Mouse (Mus musculus): ENCODE data around the gene Myh9. TPM values are rescaled to one million over a fixed set of nuclear protein-coding genes. Genes with fewer than 3 reads are reported as not detected.
A peak's percentile ranks its signal among the peaks of the same experiment; 100 is the strongest.
"Not testable (repeated sequence)": the region's sequence is repeated elsewhere in the genome, so short reads cannot be mapped to it uniquely, and the experiment has no call there.

Gene Myh9
- total and polyA plus RNA-seq, 2 experiments from 2014 or later: 17.5 to 63.6 TPM

- 0 out of 2 replicates have a peak overlapping the region, but pooled peaks have one; percentile 2 for H3K27ac ChIP-seq (ENCODE audit: low read depth)
- no peak for ATAC-seq (ENCODE audit: insufficient read depth, low read depth)
- 88% methylated on average over 16 of the region's 16 CpGs for WGBS
Measured at GRCm38 (mm10) chr15:77848415-77849038, 6.6 kb upstream of the Myh9 start.

GRCm38 (mm10) chr15:77847826-77848225 is 5.9 kb upstream of the Myh9 start:
- H3K27me3 ChIP-seq (ENCODE audit: control insufficient read depth, insufficient read depth, low read length): no peaks in the 10 kb centered on the region
- no peak for ATAC-seq (ENCODE audit: insufficient read depth, low read depth)
- DNase-seq (ENCODE audit: low spot score): no peak
- no peaks in the 10 kb centered on the region for H3K9me3 ChIP-seq (replicated peaks; ENCODE audit: control insufficient read depth, low read length)
- H3K27ac ChIP-seq (ENCODE audit: low read depth): no peak overlapping the region
- no peaks in the 10 kb centered on the region for H3K4me1 ChIP-seq (ENCODE audit: control insufficient read depth, insufficient read depth)
- TF ChIP-seq EP300 (IDR thresholded peaks at IDR 0.05; ENCODE audit: low read depth) (no peak), CTCF (IDR thresholded peaks at IDR 0.05; ENCODE audit: low read depth) (no peak)
- no peaks in the 10 kb centered on the region for H3K36me3 ChIP-seq (replicated peaks; ENCODE audit: control insufficient read depth, insufficient read depth, low read length)
- no peak overlapping the region for H3K4me3 ChIP-seq (ENCODE audit: low read depth, low read length)
- no peak overlapping the region for H3K9ac ChIP-seq (replicated peaks; ENCODE audit: low read depth, low read length)
- WGBS: 54% methylated on average over 3 of the region's 3 CpGs
- no peak overlapping the region for H3K4me2 ChIP-seq (ENCODE audit: low read depth, low read length)

More at GRCm38 (mm10) chr15:77848415-77849038, 6.6 kb upstream of the Myh9 start:
- TF ChIP-seq CTCF (IDR thresholded peaks at IDR 0.05; ENCODE audit: low read depth) (no peak), EP300 (IDR thresholded peaks at IDR 0.05; ENCODE audit: low read depth) (no peak)
- H3K4me2 ChIP-seq (ENCODE audit: low read depth, low read length): no peak overlapping the region
- no peak for DNase-seq (ENCODE audit: low spot score)
- H3K9me3 ChIP-seq (replicated peaks; ENCODE audit: control insufficient read depth, low read length): no peaks in the 10 kb centered on the region
- no peak overlapping the region for H3K4me3 ChIP-seq (ENCODE audit: low read depth, low read length)
- H3K9ac ChIP-seq (replicated peaks; ENCODE audit: low read depth, low read length): no peak overlapping the region
- no peaks in the 10 kb centered on the region for H3K4me1 ChIP-seq (ENCODE audit: control insufficient read depth, insufficient read depth)
- no peaks in the 10 kb centered on the region for H3K36me3 ChIP-seq (replicated peaks; ENCODE audit: control insufficient read depth, insufficient read depth, low read length)
- H3K27me3 ChIP-seq (ENCODE audit: control insufficient read depth, insufficient read depth, low read length): no peaks in the 10 kb centered on the region

GRCm38 (mm10) chr15:77847108-77847507 is 5.1 kb upstream of the Myh9 start:
- Histone ChIP-seq H3K9me3 (replicated peaks; ENCODE audit: control insufficient read depth, low read length) (no peaks in the 10 kb centered on the region), H3K4me1 (ENCODE audit: control insufficient read depth, insufficient read depth) (no peaks in the 10 kb centered on the region), H3K36me3 (replicated peaks; ENCODE audit: control insufficient read depth, insufficient read depth, low read length) (no peaks in the 10 kb centered on the region), H3K27ac (ENCODE audit: low read depth) (no peak overlapping the region), H3K4me3 (ENCODE audit: low read depth, low read length) (no peak overlapping the region), H3K27me3 (ENCODE audit: control insufficient read depth, insufficient read depth, low read length) (no peaks in the 10 kb centered on the region), H3K9ac (replicated peaks; ENCODE audit: low read depth, low read length) (no peak overlapping the region), H3K4me2 (ENCODE audit: low read depth, low read length) (no peak overlapping the region)
- WGBS: 78% methylated on average over 3 of the region's 3 CpGs
- ATAC-seq (ENCODE audit: insufficient read depth, low read depth) (no peak), DNase-seq (ENCODE audit: low spot score) (no peak)
- no peak for TF ChIP-seq CTCF (IDR thresholded peaks at IDR 0.05; ENCODE audit: low read depth)
- no peak for TF ChIP-seq EP300 (IDR thresholded peaks at IDR 0.05; ENCODE audit: low read depth)

- H3K9ac ChIP-seq (replicated peaks; ENCODE audit: low read depth, low read length); H3K27ac ChIP-seq (ENCODE audit: low read depth); H3K36me3 ChIP-seq (replicated peaks; ENCODE audit: control insufficient read depth, insufficient read depth, low read length); H3K9me3 ChIP-seq (replicated peaks; ENCODE audit: control insufficient read depth, low read length); H3K4me2 ChIP-seq (ENCODE audit: low read depth, low read length); H3K4me3 ChIP-seq (ENCODE audit: low read depth, low read length); H3K4me1 ChIP-seq (ENCODE audit: control insufficient read depth, insufficient read depth); ATAC-seq (ENCODE audit: insufficient read depth, low read depth); DNase-seq (ENCODE audit: low spot score); H3K27me3 ChIP-seq (ENCODE audit: control insufficient read depth, insufficient read depth, low read length): not testable (repeated sequence)
- WGBS: 78% methylated on average over 11 of the region's 11 CpGs
Measured at GRCm38 (mm10) chr15:77845931-77846595, 4.1 kb upstream of the Myh9 start.

GRCm38 (mm10) chr15:77844955-77845635 is 3.1 kb upstream of the Myh9 start:
- 86% methylated on average over 16 of the region's 16 CpGs for WGBS
- H3K27ac ChIP-seq (ENCODE audit: low read depth): no peak overlapping the region
- H3K9ac ChIP-seq (replicated peaks; ENCODE audit: low read depth, low read length): no peak overlapping the region
- no peaks in the 10 kb centered on the region for H3K36me3 ChIP-seq (replicated peaks; ENCODE audit: control insufficient read depth, insufficient read depth, low read length)
- no peak overlapping the region for H3K4me3 ChIP-seq (ENCODE audit: low read depth, low read length)
- 0 out of 2 replicates have a peak, but pooled peaks cover 4% of the 10 kb centered on the region for H3K4me1 ChIP-seq (ENCODE audit: control insufficient read depth, insufficient read depth)
- no peaks in the 10 kb centered on the region for H3K27me3 ChIP-seq (ENCODE audit: control insufficient read depth, insufficient read depth, low read length)
- H3K9me3 ChIP-seq (replicated peaks; ENCODE audit: control insufficient read depth, low read length): no peaks in the 10 kb centered on the region
- H3K4me2 ChIP-seq (ENCODE audit: low read depth, low read length): no peak overlapping the region
- TF ChIP-seq EP300 (IDR thresholded peaks at IDR 0.05; ENCODE audit: low read depth) (no peak), CTCF (IDR thresholded peaks at IDR 0.05; ENCODE audit: low read depth) (no peak)
- DNase-seq (ENCODE audit: low spot score) (no peak), ATAC-seq (ENCODE audit: insufficient read depth, low read depth) (no peak)

Measured in heart, postnatal 0 days (tissue).